Mouse (Mus musculus) hindbrain, embryonic 10.5 days (tissue): ENCODE results near the gene Pabpn1l. TPM values are rescaled to one million over a fixed set of nuclear protein-coding genes. Genes with fewer than 3 reads are reported as not detected.
"Not testable (repeated sequence)": the region's sequence is repeated elsewhere in the genome, so short reads cannot be mapped to it uniquely, and the experiment has no call there.

Experiments used
- DNase-seq: peaks from one replicate; pipeline ENCODE4 v3.0.0-alpha.2; 2017; ENCODE audit warnings: low spot score
- H3K27ac ChIP-seq: fragments of 300-500 bp; sonication (generic); 2 replicates; pipeline ENCODE4 v1.5.1; 2016; ENCODE audit warnings: mild to moderate bottlenecking, moderate library complexity
- H3K27me3 ChIP-seq: fragments of 300-500 bp; sonication (generic); 2 replicates; pipeline ENCODE4 v1.6.1; 2016; ENCODE audit warnings: mild to moderate bottlenecking; ENCODE audit not compliant: poor library complexity, insufficient read depth, severe bottlenecking
- H3K36me3 ChIP-seq: fragments of 300-500 bp; sonication (generic); 2 replicates; pipeline ENCODE4 v1.6.1; 2016; ENCODE audit warnings: mild to moderate bottlenecking, moderate library complexity
- H3K4me1 ChIP-seq: fragments of 300-500 bp; sonication (generic); replicated peaks from 2 replicates; pipeline ENCODE4 v1.6.1; 2016; ENCODE audit warnings: mild to moderate bottlenecking
- H3K4me3 ChIP-seq: fragments of 300-500 bp; sonication (generic); 2 replicates; pipeline ENCODE4 v1.5.1; 2016; ENCODE audit warnings: mild to moderate bottlenecking, moderate library complexity
- H3K9me3 ChIP-seq: fragments of 300-500 bp; sonication (generic); 2 replicates; pipeline ENCODE4 v1.6.1; 2016; ENCODE audit warnings: mild to moderate bottlenecking, moderate library complexity
- WGBS: fragments of 180-500 bp; shearing (Covaris S2); methylation state at CpG from one replicate; pipeline ENCODE4 v1.1.7; 2016; 5-methylcytosine and 5-hydroxymethylcytosine counted together
- polyA plus RNA-seq: library from polyadenylated mRNA; unstranded; fragments of >200 nt; fragmentation: Nextera tagmentation; extraction: Ambion mirVana; gene quantifications from 2 replicates; pipeline ENCODE4 v1.2.1, GENCODE M21; 2016

Gene Pabpn1l
- polyA plus RNA-seq, 1 experiment from 2014 or later, result not detected

GRCm38 (mm10) chr8:122577116-122577515, 45.4 kb downstream of the Pabpn1l start:
- WGBS, result 52% methylated on average over 10 of the region's 10 CpGs
- Histone ChIP-seq H3K4me1 (peaks cover 77% of the 10 kb centered on the region), H3K36me3 (peaks cover 32% of the 10 kb centered on the region), H3K9me3 (no peaks in the 10 kb centered on the region), H3K27ac (peak overlapping the region; percentile 91), H3K27me3 (no peaks in the 10 kb centered on the region), H3K4me3 (peak overlapping the region; percentile 79)
- DNase-seq, result no peak

- Histone ChIP-seq H3K27me3 (no peaks in the 10 kb centered on the region), H3K36me3 (peaks cover 37% of the 10 kb centered on the region), H3K4me1 (peaks cover 82% of the 10 kb centered on the region), H3K4me3 (peak within 1 kb of the TSS; percentile 79), H3K27ac (peak within 1 kb of the TSS; percentile 91), H3K9me3 (no peaks in the 10 kb centered on the region)
- whole genome bisulfite sequencing, result under 1% methylated on average over 39 of the region's 39 CpGs
- peak; percentile 92 for DNase-seq
Observed at GRCm38 (mm10) chr8:122576648-122577022, 45.9 kb downstream of the Pabpn1l start, which contains the start of gene Aprt. Aprt (minus strand) TSS chr8:122576909.

GRCm38 (mm10) chr8:122575735-122576647, 46.5 kb downstream of the Pabpn1l start:
- H3K9me3 ChIP-seq, result no peaks in the 10 kb centered on the region
- H3K27ac ChIP-seq, result peak overlapping the region; percentile 91
- no peaks in the 10 kb centered on the region for H3K27me3 ChIP-seq
- peaks cover 43% of the 10 kb centered on the region for H3K36me3 ChIP-seq
- no peak for DNase-seq
- 20% methylated on average over 21 of the region's 21 CpGs for WGBS
- H3K4me1 ChIP-seq, result peaks cover 81% of the 10 kb centered on the region
- H3K4me3 ChIP-seq, result peak overlapping the region; percentile 79

GRCm38 (mm10) chr8:122575286-122575685, 47.3 kb downstream of the Pabpn1l start:
- H3K9me3 ChIP-seq, result no peaks in the 10 kb centered on the region
- WGBS, result 81% methylated on average over 8 of the region's 8 CpGs
- H3K4me1 ChIP-seq, result peaks cover 76% of the 10 kb centered on the region
- no peaks in the 10 kb centered on the region for H3K27me3 ChIP-seq
- DNase-seq, result no peak
- H3K4me3 ChIP-seq, result peak overlapping the region; percentile 79
- peak overlapping the region; percentile 67; the same call in 1 of the 2 replicates for H3K27ac ChIP-seq
- H3K36me3 ChIP-seq, result peaks cover 50% of the 10 kb centered on the region

- Histone ChIP-seq H3K27me3 (no peaks in the 10 kb centered on the region), H3K36me3 (peaks cover 56% of the 10 kb centered on the region), H3K27ac (peak overlapping the region; percentile 67), H3K4me1 (peaks cover 75% of the 10 kb centered on the region), H3K4me3 (peak overlapping the region; percentile 79), H3K9me3 (no peaks in the 10 kb centered on the region)
- whole genome bisulfite sequencing, result 47% methylated on average over 10 of the region's 10 CpGs
- DNase-seq, result no peak
Observed at GRCm38 (mm10) chr8:122574667-122575251, 47.8 kb downstream of the Pabpn1l start.

- H3K36me3 ChIP-seq, result peaks cover 61% of the 10 kb centered on the region
- H3K27me3 ChIP-seq, result no peaks in the 10 kb centered on the region
- H3K27ac ChIP-seq, result peak overlapping the region; percentile 67; the same call in 1 of the 2 replicates
- H3K4me1 ChIP-seq, result peaks cover 75% of the 10 kb centered on the region
- H3K4me3 ChIP-seq, result 0 out of 2 replicates have a peak overlapping the region, but pooled peaks have one; percentile 79
- 60% methylated on average over 3 of the region's 3 CpGs for WGBS
- no peak for DNase-seq
- H3K9me3 ChIP-seq, result no peaks in the 10 kb centered on the region
Observed at GRCm38 (mm10) chr8:122574264-122574663, 48.3 kb downstream of the Pabpn1l start.

- Histone ChIP-seq H3K4me3 (no peak overlapping the region), H3K27me3 (no peaks in the 10 kb centered on the region), H3K9me3 (no peaks in the 10 kb centered on the region), H3K27ac (peak overlapping the region; percentile 42; the same call in 1 of the 2 replicates), H3K4me1 (peaks cover 75% of the 10 kb centered on the region), H3K36me3 (peaks cover 66% of the 10 kb centered on the region)
- 70% methylated on average over 9 of the region's 9 CpGs for WGBS
- DNase-seq, result no peak
Observed at GRCm38 (mm10) chr8:122573577-122573976, 49.0 kb downstream of the Pabpn1l start.

- not testable (repeated sequence) for H3K4me3 ChIP-seq, H3K27ac ChIP-seq, H3K9me3 ChIP-seq, H3K27me3 ChIP-seq, DNase-seq
- peaks cover 75% of the 10 kb centered on the region for H3K4me1 ChIP-seq
- WGBS, result 41% methylated on average over 4 of the region's 4 CpGs
- H3K36me3 ChIP-seq, result peaks cover 66% of the 10 kb centered on the region
Observed at GRCm38 (mm10) chr8:122573176-122573575, 49.4 kb downstream of the Pabpn1l start.

GRCm38 (mm10) chr8:122572751-122573150, 49.8 kb downstream of the Pabpn1l start:
- Histone ChIP-seq H3K36me3 (peaks cover 66% of the 10 kb centered on the region), H3K9me3 (no peaks in the 10 kb centered on the region), H3K4me1 (peaks cover 76% of the 10 kb centered on the region), H3K4me3 (no peak overlapping the region), H3K27me3 (no peaks in the 10 kb centered on the region), H3K27ac (no peak overlapping the region)
- no peak for DNase-seq
- 95% methylated on average over 3 of the region's 3 CpGs for WGBS

- WGBS, result 94% methylated on average over 17 of the region's 17 CpGs
- H3K4me3 ChIP-seq, result no peak overlapping the region
- DNase-seq, result no peak
- H3K4me1 ChIP-seq, result peaks cover 78% of the 10 kb centered on the region
- H3K9me3 ChIP-seq, result no peaks in the 10 kb centered on the region
- H3K27ac ChIP-seq, result no peak overlapping the region
- H3K36me3 ChIP-seq, result peaks cover 66% of the 10 kb centered on the region
- H3K27me3 ChIP-seq, result no peaks in the 10 kb centered on the region
Observed at GRCm38 (mm10) chr8:122571750-122572267, 50.7 kb downstream of the Pabpn1l start.

GRCm38 (mm10) chr8:122571153-122571552, 51.4 kb downstream of the Pabpn1l start:
- 95% methylated on average over 11 of the region's 11 CpGs for WGBS
- Histone ChIP-seq H3K36me3 (peaks cover 66% of the 10 kb centered on the region), H3K27me3 (no peaks in the 10 kb centered on the region), H3K4me3 (no peak overlapping the region), H3K27ac (no peak overlapping the region), H3K9me3 (no peaks in the 10 kb centered on the region), H3K4me1 (peaks cover 78% of the 10 kb centered on the region)
- DNase-seq, result no peak

GRCm38 (mm10) chr8:122569996-122570395, 52.5 kb downstream of the Pabpn1l start:
- Histone ChIP-seq H3K27me3 (no peaks in the 10 kb centered on the region), H3K4me1 (peaks cover 67% of the 10 kb centered on the region), H3K27ac (no peak overlapping the region), H3K36me3 (peaks cover 64% of the 10 kb centered on the region), H3K4me3 (peak overlapping the region; percentile 95), H3K9me3 (no peaks in the 10 kb centered on the region)
- no peak for DNase-seq
- 96% methylated on average over 16 of the region's 16 CpGs for WGBS
